Mouse (Mus musculus): ENCODE results near the gene Ndufs5.

The Ndufs5 gene

DNA sequence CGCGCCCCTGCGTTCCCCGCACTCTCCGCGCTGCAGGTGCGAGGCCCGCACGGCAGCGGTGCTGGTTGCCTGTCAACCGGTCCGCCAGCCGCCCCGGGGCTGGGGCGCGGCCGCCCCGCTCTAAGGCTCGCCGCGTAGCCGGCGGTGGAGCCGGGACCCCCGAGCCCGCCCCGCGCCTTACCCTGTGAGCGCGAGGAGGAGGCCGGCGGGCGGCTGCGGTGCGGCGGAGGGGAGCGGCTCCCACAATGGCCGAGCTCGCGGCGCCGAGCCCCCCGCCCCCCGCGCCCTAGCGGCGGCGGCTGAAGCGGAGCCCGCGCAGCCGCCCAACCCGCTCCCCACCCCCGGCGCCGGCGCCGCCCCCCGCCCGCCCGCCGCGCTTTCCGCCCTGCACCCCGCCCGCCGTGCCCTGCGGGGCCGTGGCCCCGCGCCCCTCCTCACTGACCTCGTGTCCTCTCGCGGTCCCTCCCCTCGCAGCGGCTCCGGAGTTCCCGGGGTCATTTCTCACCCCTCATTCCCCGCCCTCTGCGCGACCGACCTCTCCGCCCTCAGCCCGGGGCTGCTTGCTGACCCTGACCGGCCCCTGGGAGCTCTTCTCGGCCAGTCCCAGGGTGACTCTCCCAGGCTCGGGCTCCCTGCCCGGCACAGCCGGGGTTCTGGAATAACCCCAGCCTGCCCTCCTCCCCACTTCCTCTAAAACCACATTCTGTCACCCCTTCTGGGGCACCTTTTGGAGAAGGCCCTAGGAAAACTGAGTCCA, 30.8 kb downstream of the Ndufs5 start:
- peak; percentile 70 for DNase-seq

DNA sequence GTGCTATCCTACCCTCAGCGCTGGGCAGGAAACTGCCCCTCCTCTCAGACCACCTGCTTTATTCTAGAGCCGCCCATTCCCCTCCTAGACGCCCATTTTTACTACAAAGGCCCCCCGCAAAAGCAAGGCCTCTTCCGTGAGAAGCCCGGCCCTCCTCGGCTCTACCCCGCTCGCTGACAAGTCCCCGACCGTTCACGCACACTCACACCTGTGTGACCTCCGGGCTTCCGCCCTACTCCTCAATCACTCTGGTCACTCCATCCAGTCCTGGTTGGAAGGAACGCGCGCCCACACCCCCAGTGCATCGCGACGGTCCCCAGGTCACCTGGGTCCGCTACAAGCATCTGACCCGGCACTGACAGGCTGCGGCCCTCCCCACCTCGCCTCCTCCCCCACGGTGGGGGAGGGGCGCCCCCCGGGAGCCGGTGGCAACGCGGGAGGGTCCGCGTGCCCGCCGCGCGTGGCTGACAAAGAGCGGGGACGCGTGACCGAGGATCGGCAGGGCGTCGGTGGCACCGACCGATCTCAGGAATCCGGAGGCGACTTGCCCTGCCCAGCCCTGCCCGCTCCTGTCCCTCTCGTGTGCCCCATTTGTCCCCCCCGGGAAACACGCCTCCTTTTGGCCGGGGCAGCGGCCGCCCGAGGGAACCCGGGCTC, 31.5 kb downstream of the Ndufs5 start:
- DNase-seq = peak; percentile 46

DNA sequence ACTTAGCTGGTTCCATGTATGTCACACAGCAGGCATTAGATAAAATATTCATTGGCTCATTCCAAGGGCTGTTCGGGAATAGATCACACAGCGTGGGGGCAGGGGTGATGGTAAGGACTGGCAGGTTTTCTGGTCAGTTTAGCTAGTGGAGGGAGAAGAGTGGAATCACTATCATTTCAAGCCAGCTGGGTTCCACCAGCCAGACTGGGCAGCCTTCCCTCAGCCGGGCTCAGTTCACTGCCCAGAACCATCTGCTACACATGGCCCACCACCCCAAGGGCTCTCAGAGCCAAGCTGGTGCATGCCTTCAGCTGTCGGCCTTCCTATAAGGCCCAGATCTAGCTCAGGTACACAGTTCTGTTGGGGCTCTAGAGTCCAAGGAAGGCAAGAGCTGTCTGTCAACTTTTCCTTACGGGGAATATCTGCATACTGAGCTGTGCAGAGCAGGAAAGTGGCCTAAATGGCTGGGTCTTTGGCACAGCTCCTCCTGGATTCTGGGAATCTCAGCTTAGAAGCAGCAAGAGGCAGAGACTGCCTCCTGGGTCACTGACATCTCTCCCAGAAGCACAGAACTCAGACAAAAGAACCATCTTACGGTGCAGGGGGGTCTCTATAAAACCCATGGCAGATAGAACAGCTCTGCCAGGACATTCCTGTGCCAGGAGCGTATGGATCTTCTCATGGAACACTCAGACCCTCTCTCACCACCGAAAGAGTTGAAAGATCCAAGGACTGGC, 32.3 kb downstream of the Ndufs5 start:
- no peak for DNase-seq

DNA sequence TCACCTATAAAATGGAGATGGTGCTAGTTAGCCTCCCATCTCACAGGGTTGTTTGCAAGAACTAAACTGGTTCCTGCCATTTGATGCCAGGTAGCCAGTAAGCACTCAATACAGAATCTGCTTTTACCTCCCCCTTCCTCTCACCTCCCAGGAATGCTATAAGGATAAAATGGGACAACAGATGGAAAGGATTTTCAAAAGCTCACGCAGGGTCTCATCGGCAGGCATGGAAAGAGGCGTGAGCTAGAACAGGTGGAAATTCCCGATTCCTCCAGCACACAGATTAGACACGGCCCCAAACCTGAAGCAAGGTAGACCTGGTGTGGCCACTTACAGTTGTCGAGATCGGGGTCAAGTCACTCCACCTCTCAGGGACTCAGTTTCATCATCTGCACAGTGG, 33.0 kb downstream of the Ndufs5 start:
- no peak for DNase-seq

DNA sequence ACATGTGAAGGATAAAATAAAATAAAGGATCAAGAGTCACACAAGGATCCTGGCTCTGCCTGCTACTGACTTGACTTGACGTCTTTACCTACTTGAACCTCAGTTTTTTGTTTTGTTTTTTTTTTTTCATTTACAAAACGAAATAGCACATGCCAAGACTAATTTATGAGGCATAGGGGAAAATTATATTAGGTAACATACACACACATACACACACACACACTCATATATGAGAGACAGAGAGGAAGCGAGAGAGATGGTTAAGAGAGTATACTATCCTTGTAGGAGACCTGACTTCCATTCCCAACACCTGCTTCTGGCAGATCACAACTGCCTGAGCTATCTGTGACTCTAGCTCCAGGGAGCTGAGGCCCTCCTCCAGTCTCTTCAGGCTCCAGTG, 33.7 kb downstream of the Ndufs5 start, which contains the start of gene Macf1:
Macf1 (minus strand) TSS at position 101 of the 400 bp plus-strand sequence.
- no peak for DNase-seq

DNA sequence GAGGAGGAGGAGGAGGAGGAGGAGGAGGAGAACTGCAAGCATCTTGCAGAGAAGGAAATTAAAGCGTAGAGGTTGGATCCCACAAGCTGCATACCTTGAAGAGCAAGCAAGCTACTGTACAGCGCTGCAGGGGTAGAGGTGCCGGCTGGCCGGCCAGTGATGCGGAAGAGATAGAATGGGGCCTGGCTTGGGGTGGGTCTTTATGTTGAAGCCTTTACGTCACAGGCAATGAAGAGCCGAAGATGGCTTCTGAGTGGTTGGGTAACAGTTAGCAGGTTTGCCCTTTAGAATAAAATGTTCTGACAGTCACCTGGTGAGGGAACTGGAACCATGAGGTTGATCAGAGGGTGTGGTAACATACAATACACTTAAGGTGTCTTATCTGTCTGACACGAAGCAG, 35.7 kb downstream of the Ndufs5 start:
- no peak for DNase-seq

DNA sequence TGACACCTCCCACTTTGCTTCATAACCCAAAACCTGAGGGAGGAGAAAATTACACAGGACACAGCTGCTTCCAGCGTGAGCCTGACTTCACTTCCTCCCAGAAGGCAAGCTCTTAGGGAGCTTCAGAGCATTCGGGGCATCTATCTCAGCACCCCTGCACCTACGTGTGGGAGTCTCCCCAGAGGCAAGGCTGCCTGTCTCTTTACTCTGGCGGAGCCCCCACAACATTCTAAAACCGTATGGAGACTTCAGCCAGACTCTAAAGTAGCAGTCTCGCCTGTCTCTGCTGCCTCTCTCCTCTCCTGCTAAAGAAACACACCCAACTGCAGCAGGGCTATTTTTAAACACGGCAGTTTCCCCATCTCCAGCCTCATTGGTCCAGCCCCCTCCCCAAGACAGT, 37.0 kb downstream of the Ndufs5 start:
- DNase-seq = no peak

DNA sequence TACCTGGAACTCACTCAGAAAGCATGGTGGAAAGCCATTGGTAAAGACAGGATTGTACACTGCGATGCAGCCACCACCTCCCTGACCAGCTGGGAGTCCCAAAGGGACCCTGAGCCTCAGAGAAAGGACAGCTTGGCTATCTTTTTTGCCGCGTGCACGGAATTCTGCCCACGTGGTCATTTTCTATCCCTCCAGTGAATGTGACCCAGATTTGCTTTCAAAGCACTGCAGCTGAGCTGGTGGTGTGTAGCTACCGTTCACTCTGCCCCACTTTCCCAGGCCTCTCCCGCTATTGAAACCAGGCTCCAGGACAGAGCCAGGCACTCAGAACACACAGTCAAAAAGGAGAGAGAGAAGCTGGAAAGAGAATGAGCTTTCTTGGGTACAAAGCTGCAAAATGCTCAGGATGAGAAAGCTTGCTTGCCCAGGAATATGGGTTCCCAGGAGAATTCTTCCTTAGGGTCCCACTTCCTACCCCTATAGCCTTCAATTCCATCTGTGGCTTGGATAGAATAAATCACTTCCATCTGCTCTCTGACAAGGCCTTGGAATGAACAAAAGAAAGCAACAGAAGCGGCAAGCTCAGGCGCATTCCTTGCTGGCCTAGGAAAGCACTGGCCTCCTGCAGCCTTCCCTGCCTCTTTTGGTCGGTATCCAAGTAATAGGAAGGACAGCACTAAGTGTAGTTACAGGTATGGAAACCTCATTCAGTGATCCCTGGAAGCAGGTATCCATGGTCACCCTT, 40.8 kb downstream of the Ndufs5 start:
- DNase-seq = peak; percentile 18

DNA sequence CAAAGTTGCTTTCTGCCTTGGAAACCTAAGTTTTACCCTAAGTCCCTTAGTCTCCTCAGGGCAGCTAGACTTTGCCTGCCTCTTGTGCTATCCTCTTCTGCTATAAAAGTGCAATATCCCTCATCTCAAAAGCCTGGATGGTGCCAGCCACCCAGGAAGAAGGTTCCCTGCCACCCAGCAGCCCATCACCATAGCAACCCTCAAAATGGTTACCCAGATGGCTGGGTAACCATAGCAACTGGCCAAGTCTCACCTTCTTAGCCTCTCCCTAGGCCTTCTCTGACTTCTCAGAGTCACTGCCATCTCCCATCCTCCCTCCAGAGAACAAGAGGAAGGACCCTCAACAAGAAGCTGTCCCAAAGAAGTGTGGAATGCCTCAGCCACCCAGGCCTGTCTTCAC, 47.4 kb downstream of the Ndufs5 start:
- DNase-seq = no peak

DNA sequence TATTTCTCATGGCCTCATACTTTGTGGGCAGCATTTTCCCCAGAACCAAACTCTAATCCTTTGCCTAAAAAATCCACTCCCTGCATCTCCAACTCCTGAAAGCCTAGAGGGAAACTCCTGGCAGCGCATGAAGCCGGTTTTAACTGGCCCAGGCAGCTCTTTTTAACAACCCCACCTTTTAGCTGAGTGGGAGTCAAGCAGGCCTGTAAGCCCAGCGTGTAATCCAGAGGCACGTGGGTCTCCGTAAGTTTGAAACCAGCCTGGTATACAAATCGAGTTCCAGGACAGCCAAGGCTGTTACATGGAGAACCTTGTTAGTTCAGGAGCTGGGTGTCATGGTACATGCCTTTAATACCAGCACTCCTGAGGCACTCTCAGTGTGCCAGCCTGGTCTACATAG, 48.3 kb downstream of the Ndufs5 start:
- no peak for DNase-seq

DNA sequence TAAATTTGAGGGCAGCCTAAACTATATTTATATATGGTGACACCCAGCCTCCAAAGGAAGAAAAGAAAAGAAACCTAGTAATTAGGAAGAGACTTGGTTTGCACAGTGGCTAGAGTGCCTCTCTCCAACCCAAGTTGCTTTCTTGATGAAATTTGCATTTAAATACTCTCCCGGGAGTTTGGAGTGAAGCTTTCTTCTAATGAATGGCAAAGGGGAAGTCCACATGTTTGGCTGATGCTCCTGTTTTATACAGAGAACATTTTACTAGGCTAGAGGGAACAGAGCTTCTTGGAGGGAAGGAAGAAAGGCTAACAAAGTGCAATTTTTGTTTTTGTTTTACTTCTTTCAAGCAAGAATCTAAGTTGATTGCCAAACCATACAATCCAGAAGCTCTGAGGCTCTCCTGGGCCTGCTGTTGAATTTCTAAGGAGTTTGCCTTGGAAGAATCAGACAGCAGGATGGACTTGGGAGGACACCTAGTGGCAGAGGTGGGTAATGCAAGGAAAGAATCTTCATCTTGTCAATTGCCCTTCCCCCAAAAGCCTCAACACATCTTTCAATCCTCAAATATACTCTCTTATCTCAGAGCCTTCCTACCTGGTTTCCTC, 50.6 kb downstream of the Ndufs5 start:
- peak; percentile 86 for DNase-seq

DNA sequence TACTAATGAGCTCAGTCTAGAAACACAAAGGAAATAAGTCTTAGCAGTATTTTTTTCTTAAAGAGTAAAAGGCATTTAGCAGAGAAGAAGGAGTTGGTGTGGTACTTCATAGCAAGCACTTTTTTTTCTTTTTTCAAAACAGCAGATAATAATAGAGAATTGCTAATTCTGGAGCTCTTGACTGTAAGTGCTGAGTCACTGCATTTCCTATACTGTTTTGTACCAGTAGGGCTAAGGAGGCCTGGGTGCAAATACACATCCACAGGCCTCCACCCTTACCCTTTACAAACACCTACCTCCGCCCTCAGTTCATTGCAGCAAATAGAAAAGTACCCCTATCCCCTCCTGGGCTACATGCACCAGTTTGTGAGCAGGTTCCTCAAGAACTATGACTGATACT, 51.5 kb downstream of the Ndufs5 start:
- no peak for DNase-seq

DNA sequence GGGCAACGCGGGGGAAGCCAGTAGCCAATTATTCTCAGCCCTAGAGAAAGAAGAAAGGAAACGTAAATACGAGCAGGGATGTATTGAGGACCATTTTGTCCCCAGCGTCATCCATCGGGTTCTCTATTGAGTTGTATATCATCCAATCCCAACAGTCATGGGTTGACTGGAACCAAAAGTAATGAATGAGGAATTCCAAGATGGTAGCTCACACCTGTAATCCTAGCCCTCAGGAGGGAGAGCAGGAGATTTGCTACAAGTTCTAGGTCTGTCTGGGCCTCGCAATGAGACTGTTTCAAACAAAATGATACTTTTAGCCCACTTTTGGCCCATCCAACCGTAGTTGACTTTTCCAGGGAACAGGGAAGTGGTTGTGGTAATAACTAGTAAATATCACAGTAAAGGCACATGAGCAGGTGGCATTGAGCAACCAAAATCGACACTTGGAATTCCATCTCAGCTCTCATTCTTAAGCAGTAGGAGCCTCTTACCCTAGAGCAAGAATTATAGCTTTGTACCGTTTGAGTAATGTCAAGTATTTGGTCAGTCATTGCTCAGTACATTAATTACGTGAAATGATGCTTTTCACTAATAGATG, 52.2 kb downstream of the Ndufs5 start:
- DNase-seq = no peak

DNA sequence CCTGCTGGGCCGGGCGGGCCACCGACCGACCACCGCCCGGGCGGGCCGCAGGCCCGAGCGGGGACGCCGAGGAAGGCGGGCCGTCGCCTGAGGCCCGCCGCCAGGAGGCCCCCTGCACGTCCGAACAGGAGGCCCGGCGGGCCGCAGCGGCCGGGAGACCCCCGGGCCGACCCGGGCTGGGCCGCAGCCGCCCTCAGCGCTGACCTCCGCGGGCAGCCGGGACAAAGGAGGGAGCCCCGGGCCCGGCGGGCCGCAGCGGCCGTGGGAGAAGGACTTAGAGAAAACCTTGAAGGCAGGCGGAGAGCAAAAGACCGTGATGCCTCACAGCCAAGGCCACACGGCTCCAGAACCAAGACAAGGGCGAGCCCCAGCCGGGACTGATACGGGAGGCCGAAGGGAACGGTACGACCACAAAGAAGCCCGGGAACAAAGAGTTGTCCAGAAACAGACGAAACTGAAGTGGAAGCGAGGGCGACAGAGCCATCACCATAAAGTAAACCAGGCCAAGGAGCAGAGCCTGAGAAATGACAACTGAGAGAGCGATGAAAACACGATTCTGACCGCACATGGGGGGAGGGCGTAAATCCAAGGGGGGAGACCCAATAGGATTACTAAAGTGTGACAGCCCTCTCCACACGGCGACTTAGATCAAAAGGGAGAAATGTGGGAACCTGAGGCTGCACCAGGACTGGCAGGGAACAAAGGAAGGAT, 52.9 kb downstream of the Ndufs5 start:
- DNase-seq = peak; percentile 57

DNA sequence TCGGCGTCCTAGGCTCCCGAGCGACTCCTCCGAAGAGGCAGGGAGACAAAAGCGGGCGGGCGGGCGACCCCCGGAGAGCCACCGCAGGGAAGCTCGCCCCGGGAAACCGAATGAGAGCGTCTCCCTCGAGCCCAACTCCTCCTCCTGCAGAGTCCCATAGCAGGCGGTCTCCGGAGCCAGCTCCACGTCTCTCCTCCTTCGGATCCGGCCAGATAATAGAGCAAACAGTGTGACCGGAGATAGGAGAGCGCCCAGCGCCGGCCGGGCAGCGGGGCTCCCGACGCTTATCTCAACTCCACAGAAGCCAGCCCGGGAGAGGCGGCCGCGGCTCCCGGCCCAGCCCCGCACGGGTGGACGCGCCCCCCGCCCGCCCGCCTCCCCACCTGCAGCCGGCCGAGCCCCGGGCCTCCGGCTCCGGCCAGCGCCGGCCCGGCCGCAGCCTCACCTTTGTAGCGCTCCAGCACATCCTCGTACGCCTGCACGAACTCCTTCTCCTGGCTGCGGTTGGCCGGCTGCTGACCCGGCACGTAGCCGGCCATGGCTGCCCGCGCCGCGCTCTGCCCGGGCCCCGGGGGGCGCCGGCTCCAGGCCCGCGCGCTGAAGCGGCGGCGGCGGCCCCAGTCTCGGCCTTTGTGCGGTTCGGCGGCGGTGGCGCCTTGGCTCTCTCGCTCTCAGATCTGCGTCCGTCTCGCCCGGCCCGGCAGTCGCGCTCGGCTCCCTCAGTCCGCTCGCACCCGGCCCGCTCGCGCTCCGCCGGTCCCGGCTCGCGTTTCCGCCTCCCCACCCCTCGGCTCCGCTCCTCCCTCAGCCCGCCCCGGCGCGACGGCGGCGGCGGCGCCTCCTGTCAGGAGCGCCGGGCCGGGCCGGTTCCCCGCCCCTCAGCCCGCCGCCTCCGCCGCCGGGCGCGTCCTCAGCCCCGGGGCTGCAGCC, 53.7 kb downstream of the Ndufs5 start:
- peak; percentile 86 for DNase-seq

DNA sequence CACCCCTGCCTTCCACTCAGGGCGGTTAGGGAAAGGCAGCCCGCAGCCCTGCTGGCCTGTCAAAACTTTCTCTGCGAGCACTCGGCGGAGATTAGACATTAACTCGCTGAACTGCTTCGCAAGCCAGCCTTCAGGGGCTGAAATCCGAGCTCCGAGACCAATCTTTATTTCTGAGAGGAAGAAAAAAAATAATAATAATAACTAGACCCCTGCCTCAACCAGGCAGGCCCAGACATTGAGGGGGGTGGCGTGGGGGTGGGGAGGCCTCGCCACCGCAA, 54.4 kb downstream of the Ndufs5 start:
- DNase-seq = no peak

DNA sequence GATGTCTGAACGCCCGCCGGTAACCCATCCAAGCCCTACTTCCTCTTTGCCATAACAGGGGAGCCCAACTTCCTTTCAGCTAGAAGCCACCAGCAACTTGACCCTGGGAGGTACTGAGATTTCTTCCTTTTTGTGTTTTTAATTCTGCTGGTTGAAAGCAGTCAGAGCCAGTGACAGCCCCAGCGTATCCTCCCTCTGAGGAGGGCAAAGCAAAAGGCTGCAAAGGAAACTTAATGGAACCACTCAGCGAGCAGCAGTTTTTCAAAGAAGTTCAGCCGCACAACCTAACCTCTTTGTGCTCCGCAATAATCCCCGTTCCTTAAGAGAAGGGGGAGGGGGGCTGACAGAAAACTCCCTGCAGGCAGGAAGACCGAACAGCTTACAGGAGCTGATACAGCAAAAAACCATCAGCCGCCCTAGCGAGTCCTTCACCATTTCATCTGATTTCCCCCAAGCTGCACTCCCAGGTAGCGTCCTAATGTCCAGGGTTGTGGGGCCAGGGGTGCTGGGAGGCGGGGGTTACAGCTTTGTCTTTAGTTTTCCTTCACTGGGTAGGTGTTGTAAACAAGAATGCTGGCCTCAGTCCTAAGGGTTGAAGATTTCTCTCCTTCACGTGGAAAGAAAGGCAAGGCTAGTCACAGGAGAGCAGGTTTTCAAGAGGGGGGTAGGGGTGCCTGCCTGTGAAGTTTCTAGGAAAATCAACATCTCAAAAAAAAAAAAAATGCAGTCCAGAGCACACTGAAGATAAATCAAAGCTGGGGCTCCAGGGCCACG, 54.9 kb downstream of the Ndufs5 start:
- DNase-seq = peak; percentile 71

Measured in kidney, adult 18-20 months (tissue).